Mouse (Mus musculus): Measurements from ENCODE around the gene Lamtor4.

DNA sequence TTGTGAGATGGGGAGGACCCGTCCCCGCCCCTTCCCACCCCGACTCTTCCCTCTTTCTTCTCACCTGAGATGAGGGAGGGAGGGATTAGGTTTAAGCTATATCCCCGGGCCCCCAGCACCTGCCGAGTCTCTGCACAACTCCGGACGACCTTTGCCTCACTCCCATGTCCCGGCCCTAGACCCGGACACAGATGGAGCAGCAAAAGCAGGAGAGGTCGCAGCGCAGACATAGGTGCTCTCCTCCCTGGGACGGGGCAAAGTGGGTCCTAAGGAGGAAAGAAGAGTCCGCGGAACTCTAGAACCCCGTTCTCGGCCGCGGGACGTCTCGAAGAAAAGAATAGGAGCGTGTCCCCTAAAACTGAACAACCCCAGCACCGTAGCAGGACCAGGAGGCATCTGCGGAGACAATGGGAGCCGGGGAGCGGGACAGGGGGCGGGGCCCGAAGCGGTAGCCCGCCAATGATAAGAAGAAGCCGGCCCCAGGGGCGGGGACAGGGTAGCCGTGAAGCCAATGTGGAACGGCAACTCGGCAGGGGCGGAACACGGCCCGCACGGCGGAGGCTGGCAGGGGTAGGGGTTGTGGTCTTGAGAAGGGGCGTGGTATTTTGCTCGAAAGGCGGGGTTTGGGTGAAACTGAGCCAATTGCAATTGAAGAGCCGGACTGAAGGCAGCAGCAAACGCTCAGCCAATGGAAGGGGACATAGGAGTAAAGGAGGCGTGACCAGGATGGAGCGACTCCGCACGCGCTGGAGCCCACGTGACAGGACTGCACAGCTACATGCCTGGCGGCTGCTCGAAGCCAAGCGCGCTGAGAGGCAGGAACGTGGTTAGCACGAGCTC is 24.5 kb downstream of the Lamtor4 start, which contains the start of the genes Gm43720, Gpc2 and Stag3:
- TF ChIP-seq MAFK (IDR thresholded peaks at IDR 0.05; ENCODE audit: insufficient read depth, low read depth, low read length) (no peak), ZC3H11A (IDR thresholded peaks at IDR 0.05; ENCODE audit: borderline replicate concordance, low read depth, low read length) (no peak)
